Mouse (Mus musculus) retina, adult 2 months (tissue): ENCODE measurements around the gene Yaf2.

Experiments
- DNase-seq: peaks from one replicate; pipeline ENCODE4 v3.0.0-alpha.2; 2012; ENCODE audit warnings: low read depth, low spot score

Yaf2 gene

DNA sequence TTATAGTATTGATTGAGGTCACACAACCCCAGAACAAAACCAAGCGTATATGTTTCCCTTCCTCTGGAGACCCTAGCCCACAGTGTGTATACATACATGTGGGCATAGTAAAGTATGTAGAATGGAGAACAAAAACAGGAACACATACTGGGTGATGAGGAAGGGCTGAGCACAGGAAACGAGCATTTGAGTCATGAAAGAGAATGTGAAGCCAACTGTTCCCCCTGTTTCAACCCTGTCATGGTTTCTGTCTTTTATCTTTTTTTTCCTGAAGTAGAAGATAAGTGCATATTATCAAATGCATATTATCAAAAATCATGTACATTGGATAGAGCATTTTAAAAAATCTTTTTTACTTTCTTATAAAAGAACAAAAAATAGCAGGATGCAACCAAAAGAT lies 49.1 kb downstream of the Yaf2 start:
- DNase-seq: no peak

DNA sequence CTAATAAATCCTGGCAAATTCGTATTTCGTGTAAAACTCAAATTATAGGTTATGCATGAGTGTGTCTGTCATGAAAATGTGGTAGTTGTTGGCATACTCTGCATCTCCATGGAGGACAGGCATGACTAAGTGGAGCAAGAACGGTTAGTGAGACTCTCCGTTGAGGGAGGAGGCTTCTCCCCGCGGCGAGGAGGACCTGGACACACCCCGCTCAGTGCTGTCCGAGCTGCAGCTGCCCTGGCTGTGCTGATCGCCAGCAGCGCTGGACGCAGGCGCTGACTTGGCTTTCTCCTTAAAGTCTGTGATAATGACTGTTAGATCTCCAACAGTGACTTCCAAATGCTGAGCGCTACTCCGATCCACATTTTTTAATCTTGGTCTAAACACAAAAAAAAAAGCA lies 51.5 kb downstream of the Yaf2 start:
- no peak for DNase-seq

DNA sequence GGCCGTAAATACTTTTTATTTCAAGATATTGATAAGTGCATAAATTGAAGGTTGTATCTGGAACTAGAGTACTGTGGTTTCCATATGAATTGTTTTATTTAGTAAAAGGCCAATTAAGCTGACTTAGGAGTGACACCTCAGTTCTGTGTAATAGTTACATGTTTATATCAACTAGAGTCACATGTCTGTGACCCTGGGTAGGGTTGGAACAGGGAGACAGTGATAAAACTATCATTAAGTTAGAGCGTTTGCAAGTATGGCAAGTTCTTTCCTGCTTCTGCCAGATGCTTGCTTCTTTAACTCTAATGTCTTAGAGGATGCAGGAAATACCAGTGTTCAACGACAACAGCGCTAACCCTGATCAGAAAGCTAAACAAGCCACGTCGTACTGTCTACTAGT lies 52.4 kb downstream of the Yaf2 start:
- no peak for DNase-seq

DNA sequence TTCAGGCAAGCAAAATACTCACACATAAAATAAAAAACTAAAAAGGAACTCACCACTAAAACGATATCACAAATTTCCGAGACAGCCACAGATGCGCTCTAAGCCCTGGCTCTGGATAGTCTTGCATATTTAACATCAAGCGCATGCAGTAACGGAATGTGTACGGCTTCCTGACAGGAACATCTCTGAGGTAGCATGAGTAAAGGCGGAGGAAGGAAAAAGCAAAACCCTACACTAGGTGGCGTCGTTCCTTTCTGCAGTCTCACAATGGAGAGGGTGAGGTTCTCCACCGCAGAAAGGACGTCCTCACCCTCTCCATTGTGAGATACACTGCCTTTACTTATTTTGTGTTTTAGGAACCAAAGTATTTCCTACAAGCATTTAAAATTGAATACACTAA lies 53.4 kb downstream of the Yaf2 start:
- no peak for DNase-seq

DNA sequence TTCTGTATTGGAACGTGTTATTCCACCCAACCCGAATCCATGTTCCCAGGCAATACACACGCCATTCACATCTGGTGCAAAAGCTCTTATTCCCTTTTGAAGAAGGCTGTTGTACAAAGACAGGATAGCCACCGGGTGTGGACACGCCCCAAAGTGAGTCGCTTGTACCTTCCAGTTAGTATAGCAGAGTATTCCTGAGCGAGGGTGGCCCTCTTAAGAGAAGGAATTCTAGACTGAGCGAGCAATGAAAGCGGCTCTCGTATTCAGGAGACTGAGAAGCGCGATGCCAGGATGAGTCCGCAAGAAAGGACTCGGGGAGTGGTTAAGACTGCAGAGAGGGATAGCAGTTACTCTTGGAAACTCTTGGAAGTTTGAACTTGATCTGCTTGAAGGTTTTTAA lies 60.5 kb downstream of the Yaf2 start:
- no peak for DNase-seq

DNA sequence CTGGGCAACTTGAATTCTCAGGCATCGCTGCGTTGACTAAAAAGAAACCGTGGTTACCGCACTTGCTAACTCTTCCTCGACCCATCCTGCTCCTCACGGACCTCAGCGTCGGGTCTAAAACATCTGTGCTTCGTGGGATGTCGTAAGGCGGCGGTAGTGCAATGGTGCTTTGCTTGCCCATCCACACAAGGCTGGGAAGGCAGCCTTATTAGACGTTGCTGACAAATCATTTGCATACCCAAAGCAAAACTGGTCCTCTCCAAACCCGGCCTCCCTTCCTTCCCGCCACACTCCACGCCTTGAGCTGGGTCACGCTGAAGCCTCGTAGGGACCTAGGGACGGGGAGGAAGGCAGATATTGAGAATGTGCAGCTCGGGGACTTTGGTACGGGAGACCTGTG lies 61.1 kb downstream of the Yaf2 start:
- peak; percentile 48 for DNase-seq

DNA sequence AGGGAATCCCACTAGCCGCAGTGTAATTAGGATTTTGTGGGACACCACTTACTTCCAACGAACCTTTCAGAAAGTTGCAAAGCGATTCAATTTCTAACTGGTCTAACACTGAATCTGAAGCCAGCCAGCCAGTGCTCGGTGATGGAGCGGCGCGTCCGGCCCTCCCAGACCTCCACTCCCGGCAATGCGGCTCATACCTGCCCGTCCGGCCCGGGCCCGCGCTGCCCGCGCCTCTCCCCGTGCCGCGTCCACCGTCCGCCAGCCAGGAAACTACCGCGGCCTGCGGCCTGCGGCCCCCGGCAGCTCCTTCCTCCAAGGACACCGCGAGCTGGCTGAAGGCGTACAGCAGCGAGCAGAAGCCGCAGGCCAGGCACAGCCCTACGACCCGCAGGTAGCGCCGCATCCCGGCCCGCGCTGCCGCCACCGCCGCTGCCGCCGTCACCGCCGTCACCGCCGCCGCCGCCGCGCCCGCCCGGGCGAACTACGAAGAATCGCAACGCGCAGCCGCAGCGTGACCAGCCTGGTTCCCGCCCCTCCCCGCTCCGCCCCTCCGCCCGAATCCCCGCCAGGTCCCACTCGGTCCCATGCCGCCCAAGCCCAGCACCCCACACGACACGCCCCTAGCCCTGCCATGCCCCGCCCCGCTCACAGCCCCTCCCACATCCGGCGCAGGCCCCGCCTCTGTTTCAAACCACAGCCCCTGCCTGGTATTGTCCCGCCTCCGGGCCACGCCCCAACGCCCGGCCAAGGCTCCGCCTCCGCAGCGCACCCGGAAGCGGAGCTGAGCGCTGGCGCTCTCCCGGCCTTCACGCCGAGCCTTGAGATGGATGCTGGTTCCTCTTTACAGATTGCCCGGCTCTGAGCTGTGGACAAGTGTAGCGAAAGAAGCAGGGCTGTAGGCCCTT lies 61.8 kb downstream of the Yaf2 start, which contains the start of gene Gxylt1:
Gene Gxylt1 (minus strand): TSS at position 501 of the 905 bp plus-strand sequence.
- peak; percentile 93 for DNase-seq

DNA sequence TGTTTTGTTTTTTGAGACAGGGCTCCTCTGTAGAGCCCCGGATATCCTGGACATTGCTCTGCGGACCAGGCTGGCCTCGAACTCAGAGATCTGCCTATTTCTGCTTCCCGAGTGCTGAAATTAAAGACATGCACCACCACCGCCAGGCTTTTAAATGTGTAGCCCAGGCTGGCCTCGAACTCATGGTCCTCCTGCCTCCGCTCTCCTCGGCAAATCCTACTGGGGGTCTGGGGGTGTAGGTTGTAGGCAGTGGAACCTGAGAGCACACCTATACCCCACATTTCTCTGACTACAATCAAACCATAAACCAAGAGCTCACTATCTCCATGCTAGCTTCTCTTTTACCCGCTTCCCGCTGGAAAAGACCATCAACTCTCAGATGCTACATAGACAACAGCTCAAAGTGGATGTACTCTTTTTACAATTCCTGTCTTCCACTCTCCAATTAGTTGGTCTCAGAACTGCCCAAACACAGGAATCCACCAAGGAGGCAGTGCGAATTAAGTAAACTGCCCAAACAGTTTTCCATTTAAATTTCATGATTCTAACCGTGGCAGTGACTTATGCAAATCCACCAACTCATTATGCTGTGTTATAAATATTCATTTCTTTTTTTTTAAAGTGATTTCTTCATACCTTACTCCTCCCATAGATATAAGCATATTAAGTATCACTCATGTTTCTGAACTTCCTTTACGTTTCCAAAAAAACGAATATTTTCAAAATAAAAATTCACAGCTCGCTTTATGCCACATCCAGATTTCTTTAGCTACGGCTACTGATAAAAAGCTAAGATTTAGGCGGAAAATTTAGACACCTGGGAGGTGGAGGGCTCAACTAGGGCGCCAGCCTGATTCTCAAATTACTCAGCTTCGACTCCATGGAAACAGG lies 62.7 kb downstream of the Yaf2 start:
- DNase-seq: no peak

DNA sequence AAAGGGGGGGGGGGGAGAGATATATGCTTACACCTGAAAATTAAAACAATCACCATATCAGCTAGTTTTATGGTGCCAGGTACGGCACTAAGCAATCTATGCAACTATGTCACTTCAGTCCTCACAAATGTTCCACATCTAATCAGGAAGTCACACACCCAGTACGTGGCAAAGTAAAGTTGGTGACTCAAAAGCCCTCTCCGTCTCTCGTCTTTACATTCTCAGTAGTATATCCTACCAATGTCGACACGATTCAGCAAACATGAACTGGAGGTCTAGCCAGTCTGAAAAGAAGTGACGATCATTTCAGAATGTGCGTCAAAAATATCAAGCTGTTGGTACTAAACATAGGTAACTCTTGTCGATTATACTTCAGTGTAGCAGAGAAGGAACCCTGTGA lies 63.8 kb downstream of the Yaf2 start:
- no peak for DNase-seq

DNA sequence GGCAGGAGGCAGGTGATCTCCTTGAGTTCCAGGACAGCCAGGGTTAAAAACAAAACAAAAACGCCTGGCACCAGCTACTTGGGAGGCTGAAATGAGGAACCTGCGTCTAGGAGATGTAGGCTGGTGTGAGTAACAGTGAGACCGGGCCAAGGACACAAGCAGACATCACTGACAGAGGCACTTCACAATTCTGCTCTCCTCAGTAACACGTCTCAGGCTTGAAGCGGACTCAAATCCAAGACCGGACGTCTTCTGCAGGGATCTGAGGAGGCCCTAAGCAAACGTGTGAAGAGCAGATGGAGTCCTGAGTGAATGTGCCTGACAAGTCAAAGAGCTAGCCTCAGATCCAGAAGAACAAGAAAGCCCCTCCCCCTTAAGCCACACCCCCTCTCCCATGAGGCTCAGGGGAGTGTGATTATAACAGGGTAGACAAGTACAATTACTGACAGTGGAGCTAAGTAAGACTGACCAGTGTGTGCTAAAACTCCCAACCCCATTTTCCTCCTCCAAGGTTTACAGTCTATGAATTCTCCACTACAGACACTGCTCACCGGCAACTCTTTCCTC lies 66.4 kb downstream of the Yaf2 start:
- no peak for DNase-seq

DNA sequence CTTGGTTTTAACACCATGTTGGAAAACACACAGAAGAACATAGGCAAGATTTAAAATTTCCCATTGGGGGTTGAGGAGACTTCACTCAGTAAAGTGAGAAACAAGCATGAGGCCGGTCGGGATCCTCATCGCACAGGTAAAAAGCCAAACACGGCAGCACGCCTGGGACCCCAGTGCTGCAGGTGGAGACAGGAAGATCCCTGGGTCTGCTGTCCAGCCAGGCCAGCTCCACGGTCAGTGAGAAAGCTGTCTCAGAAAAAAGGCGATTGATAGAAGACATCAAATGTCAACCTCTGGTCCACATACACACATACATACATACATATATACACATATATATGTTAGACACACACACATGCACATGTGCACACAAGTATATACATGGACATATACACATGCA lies 67.2 kb downstream of the Yaf2 start:
- no peak for DNase-seq

DNA sequence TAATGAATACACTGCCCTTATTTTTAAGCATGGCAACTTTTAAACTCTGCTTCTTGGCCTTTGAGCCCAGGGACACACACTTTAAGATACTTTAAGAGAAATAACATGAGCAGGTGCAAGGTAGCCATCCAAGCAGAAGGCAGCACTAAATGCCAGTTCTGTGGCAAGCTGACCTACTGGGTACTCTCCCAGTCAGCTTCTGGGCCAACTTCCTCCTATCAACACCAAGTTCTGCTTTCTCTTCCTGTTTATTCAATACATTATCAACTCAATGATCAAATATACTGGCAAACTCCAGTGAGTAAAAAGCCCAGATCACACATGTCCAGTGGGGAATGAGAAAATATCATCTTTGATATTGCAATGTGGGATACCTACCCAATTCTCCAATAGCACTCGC lies 68.7 kb downstream of the Yaf2 start:
- DNase-seq: no peak

DNA sequence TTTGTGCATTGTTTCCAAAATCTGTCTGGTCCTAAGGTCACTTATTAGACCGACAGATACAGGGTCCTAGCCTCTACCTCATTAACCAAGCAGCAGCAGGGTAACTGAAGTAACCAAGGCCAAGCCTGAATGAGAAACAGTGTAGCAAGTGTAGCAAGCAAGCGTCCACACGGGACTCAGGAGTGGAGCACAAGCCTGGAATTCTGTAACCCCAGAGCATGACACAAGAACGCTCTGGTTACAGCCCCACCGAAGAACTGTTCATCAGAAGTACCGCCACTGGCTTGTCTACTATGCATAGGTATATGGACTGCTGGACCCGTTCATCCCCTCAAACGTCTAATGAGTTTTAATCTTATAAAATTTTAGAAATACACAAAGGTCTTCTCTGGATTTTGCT lies 69.3 kb downstream of the Yaf2 start:
- DNase-seq: no peak

DNA sequence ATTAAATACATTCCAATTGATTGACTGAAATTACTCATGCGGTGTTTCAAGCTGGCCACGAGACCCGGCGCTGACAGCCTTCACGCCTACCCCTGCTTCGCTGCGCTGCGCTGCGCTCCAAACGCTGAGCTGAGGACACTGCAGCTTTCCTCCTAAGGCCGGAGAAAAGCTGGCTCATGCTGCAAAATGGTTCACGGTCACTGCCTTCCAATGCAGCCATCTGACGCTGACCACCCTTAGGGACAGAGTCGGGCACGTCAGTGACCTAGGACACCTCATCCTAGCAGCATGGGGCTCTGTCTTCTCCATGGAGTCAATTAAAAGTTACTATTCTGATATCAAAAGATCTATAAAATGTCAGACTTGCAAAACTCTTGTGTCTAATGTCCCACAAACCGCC lies 70.4 kb downstream of the Yaf2 start:
- DNase-seq: no peak

DNA sequence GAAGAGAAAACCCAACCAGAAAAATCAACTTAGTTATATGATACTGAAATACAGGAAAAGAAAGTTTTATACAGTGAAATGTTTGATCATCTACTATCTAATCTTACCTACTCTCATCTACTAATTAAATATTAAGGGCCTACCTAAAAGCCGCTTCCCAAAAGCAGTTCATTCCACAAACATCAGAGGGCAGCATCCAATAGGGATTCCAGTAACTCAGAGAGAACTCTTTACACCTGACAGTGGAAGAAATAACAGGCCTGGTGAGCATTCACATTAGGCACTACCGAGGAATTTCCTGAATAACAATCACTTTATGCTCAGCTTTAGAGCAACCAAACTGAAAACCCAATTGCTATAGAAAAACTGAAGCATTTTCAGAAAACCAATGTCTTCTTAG lies 71.0 kb downstream of the Yaf2 start:
- DNase-seq: peak; percentile 56

DNA sequence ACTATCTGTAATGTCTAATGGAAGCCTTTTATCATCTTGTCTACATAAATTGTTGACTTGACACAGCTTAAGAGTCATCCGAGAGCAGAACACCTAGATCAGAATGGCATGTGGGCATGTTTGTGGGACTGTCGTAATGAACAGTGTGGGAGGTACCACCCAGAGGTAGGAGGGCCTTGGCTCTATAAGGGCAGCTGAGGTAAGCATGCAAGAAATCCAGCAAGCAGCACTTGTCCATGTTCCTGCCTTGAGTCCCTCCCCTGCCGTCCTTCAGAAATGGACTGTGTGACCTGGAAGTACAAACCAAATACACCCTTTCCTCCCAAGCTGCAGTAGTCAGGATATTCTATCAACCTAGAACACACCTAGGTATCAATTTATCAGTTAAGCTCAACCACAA lies 71.5 kb downstream of the Yaf2 start:
- no peak for DNase-seq

DNA sequence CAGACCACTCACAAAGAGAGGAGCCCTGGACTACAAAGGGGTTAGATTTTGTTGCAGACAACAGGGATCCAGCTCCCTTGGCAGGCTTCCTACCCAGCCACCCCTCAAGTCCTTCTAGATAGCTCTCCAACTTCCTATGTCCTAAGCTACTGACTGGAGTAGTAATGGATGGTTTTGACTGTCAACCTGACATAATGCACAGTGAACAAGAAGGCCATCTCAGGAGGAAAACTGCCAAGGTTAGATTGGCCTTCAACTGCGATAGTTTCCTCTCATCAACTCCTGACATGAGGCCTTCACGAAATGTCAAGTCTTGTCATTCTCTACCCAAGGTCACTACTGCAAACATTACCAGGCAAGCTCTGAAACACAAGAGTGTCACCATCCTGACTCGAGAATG lies 72.5 kb downstream of the Yaf2 start:
- no peak for DNase-seq

DNA sequence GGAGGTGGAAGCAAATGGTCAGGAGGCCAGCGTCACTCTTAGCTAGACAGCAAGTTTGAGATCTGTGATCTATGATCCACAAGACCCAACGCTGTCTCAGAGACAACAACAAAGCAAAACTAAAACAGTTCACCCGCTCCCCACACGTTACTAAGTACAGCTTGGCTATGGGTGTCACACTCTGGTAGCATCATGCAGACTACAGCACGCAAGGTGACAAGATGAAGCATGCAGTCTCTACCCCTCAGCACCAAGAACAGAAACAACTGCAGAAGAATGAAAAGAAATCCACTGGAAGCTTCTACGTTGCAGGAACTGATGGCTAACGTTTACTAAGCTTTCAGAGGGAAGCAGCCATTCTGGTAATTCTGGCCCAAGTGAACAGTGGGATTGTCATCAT lies 73.2 kb downstream of the Yaf2 start:
- no peak for DNase-seq

DNA sequence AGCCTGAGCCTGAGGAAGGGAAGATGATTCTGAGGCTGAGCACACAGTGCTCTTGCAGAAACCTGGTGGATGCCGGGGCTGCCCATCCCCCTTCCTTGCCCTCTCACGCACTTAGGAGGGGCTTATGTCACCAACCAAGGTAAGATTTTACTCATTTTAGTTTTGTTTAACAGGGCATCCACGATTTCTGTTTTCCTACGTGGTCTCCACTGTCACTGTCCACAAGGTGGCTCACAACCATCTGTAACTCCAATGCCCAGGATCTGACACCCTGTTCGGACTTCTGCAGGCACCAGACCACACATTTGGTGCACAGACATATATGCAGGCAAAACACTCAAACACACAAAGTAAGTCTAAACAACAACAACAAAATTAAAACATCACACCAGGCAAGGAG lies 73.9 kb downstream of the Yaf2 start:
- no peak for DNase-seq

DNA sequence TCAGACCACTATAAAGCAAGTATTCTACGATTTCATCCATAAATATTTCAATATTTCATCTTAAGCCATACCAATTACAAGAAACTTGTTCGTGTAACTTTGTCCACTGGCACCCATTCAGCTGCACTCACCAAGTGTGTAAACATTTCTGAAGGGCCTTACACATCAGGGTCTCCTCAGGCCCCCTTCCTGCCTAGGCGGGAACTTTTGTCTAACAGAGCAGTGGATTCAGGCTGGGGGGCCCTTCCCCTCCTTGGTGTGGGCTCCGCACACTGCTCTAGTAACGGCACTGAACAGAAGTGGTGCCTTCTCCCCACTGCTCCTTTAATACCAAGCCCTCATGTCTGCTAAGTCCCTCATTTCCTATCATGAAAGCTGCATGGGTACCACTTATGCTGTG lies 74.5 kb downstream of the Yaf2 start:
- no peak for DNase-seq

DNA sequence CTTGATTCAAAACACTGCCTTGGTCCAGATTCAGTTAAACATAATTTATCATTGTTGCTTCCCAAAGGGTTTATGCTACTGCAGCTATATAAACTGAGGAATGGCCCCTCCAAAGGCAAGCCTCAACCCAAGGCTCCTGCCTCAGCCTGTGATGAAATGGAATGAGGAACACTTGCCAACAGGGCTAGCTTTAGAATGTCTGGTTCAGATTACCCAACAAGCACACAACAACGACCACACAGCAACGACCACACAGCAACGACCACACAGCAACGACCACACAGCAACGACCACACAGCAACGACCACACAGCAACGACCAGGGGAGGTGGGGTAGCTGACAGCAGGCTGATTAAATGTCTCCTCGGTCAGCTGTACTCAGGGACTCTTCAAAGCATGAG lies 76.8 kb downstream of the Yaf2 start:
- DNase-seq: no peak

DNA sequence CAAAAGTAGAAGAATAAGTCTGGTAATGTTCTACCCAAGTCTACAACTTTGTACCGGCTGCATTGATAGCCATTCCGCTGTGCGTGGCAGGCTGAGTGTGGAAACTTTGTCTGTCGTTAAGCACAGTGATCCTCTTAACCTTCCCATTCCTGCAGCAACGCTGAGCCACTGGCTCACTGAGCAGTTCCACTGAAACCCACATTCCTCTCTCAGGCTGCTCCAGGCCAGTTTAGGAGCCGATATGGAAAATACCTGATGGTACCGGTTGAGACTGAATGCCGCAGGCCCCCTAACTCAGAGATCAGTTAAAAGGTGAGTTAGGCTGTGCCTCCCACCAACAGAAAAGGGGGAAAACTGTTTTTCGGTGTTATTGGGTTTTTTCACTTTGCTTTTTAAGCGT lies 81.4 kb downstream of the Yaf2 start:
- no peak for DNase-seq
